Mouse (Mus musculus) ES-Bruce4 (cell line): ENCODE measurements at regions not wholly inside any gene's neighbourhood (a gene's known extent, or its start where the extent isn't known, plus 50 kb on each side); places are given as distances from the start of the nearest gene placed in this dataset.

Experiments
- H3K27ac ChIP-seq: 2 replicates; pipeline ENCODE4 v1.5.1; 2012; ENCODE audit warnings: low read length, inconsistent platforms; ENCODE audit not compliant: insufficient read depth
- H3K27me3 ChIP-seq: 2 replicates; pipeline ENCODE4 v1.6.1; 2012; ENCODE audit warnings: mild to moderate bottlenecking, low read length, inconsistent platforms; ENCODE audit not compliant: control insufficient read depth, poor library complexity, insufficient read depth, severe bottlenecking
- H3K36me3 ChIP-seq: 2 replicates; pipeline ENCODE4 v1.6.1; 2012; ENCODE audit warnings: inconsistent platforms, mild to moderate bottlenecking, low read length, moderate library complexity; ENCODE audit not compliant: control insufficient read depth, poor library complexity, insufficient read depth, severe bottlenecking
- H3K4me1 ChIP-seq: one replicate; pipeline ENCODE4 v1.8.1; 2011; ENCODE audit warnings: low read length; ENCODE audit not compliant: control insufficient read depth, insufficient read depth
- H3K4me3 ChIP-seq: 2 replicates; pipeline ENCODE4 v1.5.1; 2011; ENCODE audit warnings: low read depth, mild to moderate bottlenecking, low read length
- H3K9ac ChIP-seq: 2 replicates; pipeline ENCODE4 v1.6.1; 2012; ENCODE audit warnings: low read depth, mild to moderate bottlenecking, inconsistent platforms; ENCODE audit not compliant: poor library complexity, severe bottlenecking
- H3K9me3 ChIP-seq: replicated peaks from 2 replicates; pipeline ENCODE4 v1.6.1; 2012; ENCODE audit warnings: mild to moderate bottlenecking, low read length, inconsistent platforms; ENCODE audit not compliant: control insufficient read depth, poor library complexity, insufficient read depth, severe bottlenecking
- CTCF ChIP-seq: IDR thresholded peaks from one replicate; pipeline ENCODE4 v1.8.1; 2011; ENCODE audit warnings: low read depth, low read length
- EP300 ChIP-seq: IDR thresholded peaks from 2 replicates; pipeline ENCODE4 v1.6.1; 2011; ENCODE audit warnings: low read depth, low read length; ENCODE audit not compliant: insufficient read depth
- POLR2A ChIP-seq: IDR thresholded peaks from one replicate; pipeline ENCODE4 v1.8.1; 2011; ENCODE audit warnings: low read length; ENCODE audit not compliant: insufficient read depth

DNA sequence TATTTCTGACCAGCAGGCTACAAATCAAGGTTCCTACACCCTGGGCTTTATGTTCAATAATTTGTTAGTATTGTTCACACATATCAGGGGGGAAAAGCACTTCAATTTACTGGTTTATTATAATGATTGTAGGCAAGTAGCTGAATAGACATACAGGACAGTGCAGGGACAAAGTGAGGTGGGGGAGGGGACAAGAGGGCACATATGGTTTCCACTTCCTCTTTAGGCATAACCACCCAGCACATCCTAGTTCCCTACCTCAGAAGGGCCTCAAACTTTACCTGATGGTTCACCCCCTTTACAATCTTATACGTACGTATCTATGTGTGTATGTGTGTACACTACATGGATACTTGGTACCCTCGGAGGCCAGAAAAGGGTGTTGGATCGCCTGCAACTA lies 69.7 kb downstream of the Arrdc3 start:
- Histone ChIP-seq H3K4me3 (no peak overlapping the region), H3K9me3 (no peaks in the 10 kb centered on the region), H3K36me3 (no peaks in the 10 kb centered on the region), H3K27me3 (no peaks in the 10 kb centered on the region), H3K4me1 (no peaks in the 10 kb centered on the region), H3K27ac (no peak overlapping the region), H3K9ac (no peak overlapping the region)
- TF ChIP-seq CTCF, result no peak
- TF ChIP-seq POLR2A, result no peak
- TF ChIP-seq EP300, result no peak

- TF ChIP-seq POLR2A (no peak), EP300 (no peak), CTCF (no peak)
- Histone ChIP-seq H3K9ac (no peak overlapping the region), H3K27ac (no peak overlapping the region), H3K4me3 (no peak overlapping the region), H3K27me3 (no peaks in the 10 kb centered on the region), H3K9me3 (no peaks in the 10 kb centered on the region), H3K4me1 (no peaks in the 10 kb centered on the region), H3K36me3 (no peaks in the 10 kb centered on the region)
Measured at GRCm38 (mm10) chr13:80954059-80954645, 71.0 kb downstream of the Arrdc3 start.

DNA sequence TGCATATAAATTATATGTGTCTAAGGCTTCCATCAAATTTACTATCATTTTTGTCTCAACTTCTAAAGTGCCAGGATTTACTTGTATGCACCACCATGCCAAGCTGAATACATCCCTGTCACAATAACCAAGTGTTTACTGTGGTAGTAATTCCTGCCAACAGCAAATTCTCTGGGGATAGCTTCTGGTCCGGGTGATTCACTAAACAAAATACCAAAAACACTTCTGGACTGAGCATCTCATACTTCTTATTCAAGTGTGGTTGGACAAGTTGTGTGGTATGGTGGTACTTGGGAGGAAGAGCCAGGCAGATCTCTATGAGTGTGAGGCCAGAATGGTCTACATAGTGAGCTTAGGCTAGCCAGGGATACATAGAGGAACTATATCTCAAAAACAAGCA lies 73.8 kb downstream of the Arrdc3 start:
- Histone ChIP-seq H3K4me3 (no peak overlapping the region), H3K36me3 (no peaks in the 10 kb centered on the region), H3K27me3 (no peaks in the 10 kb centered on the region), H3K27ac (no peak overlapping the region), H3K9me3 (no peaks in the 10 kb centered on the region), H3K4me1 (no peaks in the 10 kb centered on the region), H3K9ac (no peak overlapping the region)
- TF ChIP-seq EP300 (no peak), POLR2A (no peak), CTCF (no peak)

- TF ChIP-seq EP300 (no peak), CTCF (no peak), POLR2A (no peak)
- H3K27me3 ChIP-seq, result peaks cover 3% of the 10 kb centered on the region; the same call in 1 of the 2 replicates
- no peak overlapping the region for H3K27ac ChIP-seq
- peaks cover 3% of the 10 kb centered on the region for H3K4me1 ChIP-seq
- no peaks in the 10 kb centered on the region for H3K9me3 ChIP-seq
- H3K9ac ChIP-seq, result no peak overlapping the region
- H3K36me3 ChIP-seq, result no peaks in the 10 kb centered on the region
- H3K4me3 ChIP-seq, result no peak overlapping the region
Measured at GRCm38 (mm10) chr13:80957419-80958139, 74.4 kb downstream of the Arrdc3 start.

GRCm38 (mm10) chr13:80959763-80960162 lies 76.6 kb downstream of the Arrdc3 start:
- H3K4me1 ChIP-seq, result peaks cover 3% of the 10 kb centered on the region
- no peak overlapping the region for H3K4me3 ChIP-seq
- no peak overlapping the region for H3K27ac ChIP-seq
- H3K9ac ChIP-seq, result no peak overlapping the region
- TF ChIP-seq EP300 (no peak), CTCF (no peak)
- H3K27me3 ChIP-seq, result peaks cover 3% of the 10 kb centered on the region; the same call in 1 of the 2 replicates
- H3K9me3 ChIP-seq, result no peaks in the 10 kb centered on the region
- H3K36me3 ChIP-seq, result no peaks in the 10 kb centered on the region

DNA sequence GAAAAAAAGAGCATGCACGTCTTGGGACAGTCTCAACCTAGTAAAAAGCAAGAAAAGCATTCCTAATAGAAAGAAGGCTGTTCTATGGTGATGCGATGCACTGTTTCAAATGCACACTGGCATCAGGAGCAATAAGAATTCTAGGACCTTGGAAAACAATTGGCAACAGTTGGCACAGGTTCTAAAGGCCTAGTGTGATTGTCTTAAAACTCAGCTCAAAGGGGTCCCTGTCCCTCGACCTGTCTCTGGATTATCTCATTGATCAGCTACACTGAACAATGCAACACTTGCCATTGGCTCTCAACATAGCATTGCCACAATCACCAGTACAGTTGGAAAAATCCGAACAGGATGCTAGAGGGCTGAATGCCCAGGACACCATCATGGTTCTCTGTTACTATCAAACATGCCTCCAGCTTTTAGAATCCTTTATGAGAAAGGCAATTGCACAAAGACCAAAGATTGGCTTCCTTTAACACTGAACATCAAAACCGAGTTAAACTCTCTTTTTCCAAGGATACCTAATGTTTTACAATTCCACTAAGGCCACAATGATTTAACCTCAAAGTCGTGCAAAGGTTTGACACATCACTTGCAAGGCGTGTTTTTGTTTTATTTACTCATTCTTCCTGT lies 78.9 kb downstream of the Arrdc3 start:
- Histone ChIP-seq H3K9me3 (no peaks in the 10 kb centered on the region), H3K4me3 (no peak overlapping the region), H3K9ac (no peak overlapping the region), H3K36me3 (no peaks in the 10 kb centered on the region), H3K27me3 (peaks cover 3% of the 10 kb centered on the region; the same call in 1 of the 2 replicates), H3K4me1 (peaks cover 3% of the 10 kb centered on the region), H3K27ac (no peak overlapping the region)
- no peak for TF ChIP-seq EP300
- no peak for TF ChIP-seq POLR2A
- TF ChIP-seq CTCF, result no peak
